Mouse (Mus musculus) v-Abl transformed pro-B cells (cell line): ENCODE data around the gene Sacm1l.

Source experiments
- in situ Hi-C, 2 experiments: fragments of 400-800 bp; cut with MboI; formaldehyde crosslinking; loops; one replicate each; pipeline ENCODE4 v1.15.1; 2025; ENCODE audit not compliant: unreplicated experiment in 2 of 2

The Sacm1l gene

DNA sequence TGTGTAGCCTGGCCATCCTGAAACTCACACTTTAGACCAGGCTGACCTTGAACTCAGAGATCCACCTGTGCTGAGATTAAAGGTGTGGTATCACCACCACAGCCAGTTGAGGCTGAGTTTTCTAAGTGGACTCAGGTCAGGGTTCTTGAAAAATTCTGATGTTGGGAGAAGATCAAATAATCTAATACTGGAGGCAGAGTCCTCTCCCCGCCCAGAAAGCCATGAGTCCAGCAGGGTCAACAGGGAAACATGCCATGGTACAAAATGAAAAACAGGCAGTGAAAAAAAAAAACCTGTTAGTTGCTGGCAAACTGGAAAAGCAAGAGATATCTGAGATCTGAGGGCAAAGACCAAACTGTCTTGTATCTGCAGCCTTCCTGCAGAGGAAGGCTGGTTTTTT, 110.5 kb downstream of the Sacm1l start:
- in situ Hi-C loops = no loop called here
